Mouse (Mus musculus): ENCODE data around the gene Lrmda. TPM values are rescaled to one million over a fixed set of nuclear protein-coding genes. Genes with fewer than 3 reads are reported as not detected.

Gene Lrmda
- polyA plus RNA-seq, 1 experiment from 2014 or later = 0.94 TPM

- Histone ChIP-seq H3K9me3 (replicated peaks; ENCODE audit: control insufficient read depth, low read length) (no peaks in the 10 kb centered on the region), H3K27me3 (ENCODE audit: control insufficient read depth, insufficient read depth, low read length) (no peaks in the 10 kb centered on the region), H3K27ac (ENCODE audit: low read length) (no peak overlapping the region), H3K36me3 (ENCODE audit: control insufficient read depth, insufficient read depth, low read length) (no peaks in the 10 kb centered on the region), H3K9ac (ENCODE audit: low read length) (no peak overlapping the region), H3K4me2 (ENCODE audit: low read depth, low read length) (no peak overlapping the region), H3K4me1 (ENCODE audit: control insufficient read depth, insufficient read depth, low read length) (no peaks in the 10 kb centered on the region), H3K4me3 (replicated peaks; ENCODE audit: low read length) (no peak overlapping the region)
- 58% methylated on average over 16 of the region's 16 CpGs for WGBS
- no peak for ATAC-seq (ENCODE audit: insufficient read depth, low FRiP score)
These were observed 54.7 kb downstream of the Lrmda start for GRCm38 (mm10) chr14:22074229-22074628.

- no peak for ATAC-seq (ENCODE audit: insufficient read depth, low FRiP score)
- Histone ChIP-seq H3K4me3 (replicated peaks; ENCODE audit: low read length) (no peak overlapping the region), H3K4me1 (ENCODE audit: control insufficient read depth, insufficient read depth, low read length) (peaks cover 6% of the 10 kb centered on the region), H3K36me3 (ENCODE audit: control insufficient read depth, insufficient read depth, low read length) (no peaks in the 10 kb centered on the region), H3K27me3 (ENCODE audit: control insufficient read depth, insufficient read depth, low read length) (no peaks in the 10 kb centered on the region), H3K4me2 (ENCODE audit: low read depth, low read length) (no peak overlapping the region), H3K27ac (ENCODE audit: low read length) (no peak overlapping the region), H3K9ac (ENCODE audit: low read length) (no peak overlapping the region), H3K9me3 (replicated peaks; ENCODE audit: control insufficient read depth, low read length) (no peaks in the 10 kb centered on the region; the same call in 1 of the 2 replicates)
- whole genome bisulfite sequencing = 67% methylated on average over 3 of the region's 3 CpGs
These were observed 64.4 kb downstream of the Lrmda start for GRCm38 (mm10) chr14:22083931-22084330.

- Histone ChIP-seq H3K9ac (ENCODE audit: low read length) (no peak overlapping the region), H3K27ac (ENCODE audit: low read length) (no peak overlapping the region), H3K4me1 (ENCODE audit: control insufficient read depth, insufficient read depth, low read length) (peaks cover 20% of the 10 kb centered on the region), H3K27me3 (ENCODE audit: control insufficient read depth, insufficient read depth, low read length) (no peaks in the 10 kb centered on the region), H3K4me3 (replicated peaks; ENCODE audit: low read length) (no peak overlapping the region), H3K4me2 (ENCODE audit: low read depth, low read length) (no peak overlapping the region), H3K36me3 (ENCODE audit: control insufficient read depth, insufficient read depth, low read length) (no peaks in the 10 kb centered on the region), H3K9me3 (replicated peaks; ENCODE audit: control insufficient read depth, low read length) (no peaks in the 10 kb centered on the region; the same call in 1 of the 2 replicates)
- 79% methylated on average over 3 of the region's 3 CpGs for WGBS
- ATAC-seq (ENCODE audit: insufficient read depth, low FRiP score) = no peak
These were observed 65.9 kb downstream of the Lrmda start for GRCm38 (mm10) chr14:22085411-22085810.

- Histone ChIP-seq H3K27me3 (ENCODE audit: control insufficient read depth, insufficient read depth, low read length) (no peaks in the 10 kb centered on the region), H3K9me3 (replicated peaks; ENCODE audit: control insufficient read depth, low read length) (no peaks in the 10 kb centered on the region), H3K9ac (ENCODE audit: low read length) (no peak overlapping the region), H3K4me2 (ENCODE audit: low read depth, low read length) (no peak overlapping the region), H3K4me3 (replicated peaks; ENCODE audit: low read length) (no peak overlapping the region), H3K4me1 (ENCODE audit: control insufficient read depth, insufficient read depth, low read length) (peaks cover 39% of the 10 kb centered on the region), H3K36me3 (ENCODE audit: control insufficient read depth, insufficient read depth, low read length) (no peaks in the 10 kb centered on the region), H3K27ac (ENCODE audit: low read length) (no peak overlapping the region)
- ATAC-seq (ENCODE audit: insufficient read depth, low FRiP score) = no peak
- WGBS = 92% methylated on average over 2 of the region's 2 CpGs
These were observed 69.1 kb downstream of the Lrmda start for GRCm38 (mm10) chr14:22088604-22089003.

GRCm38 (mm10) chr14:22089331-22089730 is 69.8 kb downstream of the Lrmda start:
- no peak overlapping the region for H3K4me3 ChIP-seq (replicated peaks; ENCODE audit: low read length)
- no peaks in the 10 kb centered on the region for H3K9me3 ChIP-seq (replicated peaks; ENCODE audit: control insufficient read depth, low read length)
- H3K36me3 ChIP-seq (ENCODE audit: control insufficient read depth, insufficient read depth, low read length) = no peaks in the 10 kb centered on the region
- no peak overlapping the region for H3K4me2 ChIP-seq (ENCODE audit: low read depth, low read length)
- H3K4me1 ChIP-seq (ENCODE audit: control insufficient read depth, insufficient read depth, low read length) = peaks cover 40% of the 10 kb centered on the region
- no peaks in the 10 kb centered on the region for H3K27me3 ChIP-seq (ENCODE audit: control insufficient read depth, insufficient read depth, low read length)
- no peak for ATAC-seq (ENCODE audit: insufficient read depth, low FRiP score)
- WGBS = 55% methylated on average over 7 of the region's 7 CpGs
- peak overlapping the region; percentile 78 for H3K27ac ChIP-seq (ENCODE audit: low read length)
- no peak overlapping the region for H3K9ac ChIP-seq (ENCODE audit: low read length)

GRCm38 (mm10) chr14:22089866-22090470 is 70.5 kb downstream of the Lrmda start:
- H3K4me1 ChIP-seq (ENCODE audit: control insufficient read depth, insufficient read depth, low read length) = peaks cover 42% of the 10 kb centered on the region
- H3K27me3 ChIP-seq (ENCODE audit: control insufficient read depth, insufficient read depth, low read length) = no peaks in the 10 kb centered on the region

GRCm38 (mm10) chr14:22090778-22091211 is 71.3 kb downstream of the Lrmda start:
- no peaks in the 10 kb centered on the region for H3K9me3 ChIP-seq (replicated peaks; ENCODE audit: control insufficient read depth, low read length)
- no peaks in the 10 kb centered on the region for H3K27me3 ChIP-seq (ENCODE audit: control insufficient read depth, insufficient read depth, low read length)
- no peak overlapping the region for H3K9ac ChIP-seq (ENCODE audit: low read length)
- no peak overlapping the region for H3K4me2 ChIP-seq (ENCODE audit: low read depth, low read length)
- WGBS = 13% methylated on average over 5 of the region's 5 CpGs
- ATAC-seq (ENCODE audit: insufficient read depth, low FRiP score) = peak; percentile 85
- H3K27ac ChIP-seq (ENCODE audit: low read length) = peak overlapping the region; percentile 78
- peaks cover 50% of the 10 kb centered on the region for H3K4me1 ChIP-seq (ENCODE audit: control insufficient read depth, insufficient read depth, low read length)
- H3K4me3 ChIP-seq (replicated peaks; ENCODE audit: low read length) = no peak overlapping the region
- H3K36me3 ChIP-seq (ENCODE audit: control insufficient read depth, insufficient read depth, low read length) = no peaks in the 10 kb centered on the region

More at GRCm38 (mm10) chr14:22089866-22090470, 70.5 kb downstream of the Lrmda start:
- ATAC-seq (ENCODE audit: insufficient read depth, low FRiP score) = peak; percentile 52; the same call in 1 of the 2 replicates
- Histone ChIP-seq H3K9me3 (replicated peaks; ENCODE audit: control insufficient read depth, low read length) (no peaks in the 10 kb centered on the region), H3K36me3 (ENCODE audit: control insufficient read depth, insufficient read depth, low read length) (no peaks in the 10 kb centered on the region), H3K27ac (ENCODE audit: low read length) (peak overlapping the region; percentile 78), H3K9ac (ENCODE audit: low read length) (no peak overlapping the region), H3K4me2 (ENCODE audit: low read depth, low read length) (0 out of 2 replicates have a peak overlapping the region, but pooled peaks have one; percentile 11), H3K4me3 (replicated peaks; ENCODE audit: low read length) (no peak overlapping the region)
- WGBS = 25% methylated on average over 8 of the region's 8 CpGs

GRCm38 (mm10) chr14:22091306-22091705 is 71.8 kb downstream of the Lrmda start:
- Histone ChIP-seq H3K9ac (ENCODE audit: low read length) (no peak overlapping the region), H3K4me3 (replicated peaks; ENCODE audit: low read length) (no peak overlapping the region), H3K4me1 (ENCODE audit: control insufficient read depth, insufficient read depth, low read length) (peaks cover 55% of the 10 kb centered on the region), H3K36me3 (ENCODE audit: control insufficient read depth, insufficient read depth, low read length) (no peaks in the 10 kb centered on the region), H3K27ac (ENCODE audit: low read length) (peak overlapping the region; percentile 30), H3K9me3 (replicated peaks; ENCODE audit: control insufficient read depth, low read length) (no peaks in the 10 kb centered on the region), H3K4me2 (ENCODE audit: low read depth, low read length) (no peak overlapping the region), H3K27me3 (ENCODE audit: control insufficient read depth, insufficient read depth, low read length) (no peaks in the 10 kb centered on the region)
- ATAC-seq (ENCODE audit: insufficient read depth, low FRiP score) = no peak
- 42% methylated on average over 4 of the region's 4 CpGs for WGBS

GRCm38 (mm10) chr14:22093124-22093523 is 73.6 kb downstream of the Lrmda start:
- H3K9me3 ChIP-seq (replicated peaks; ENCODE audit: control insufficient read depth, low read length) = no peaks in the 10 kb centered on the region
- H3K27ac ChIP-seq (ENCODE audit: low read length) = peak overlapping the region; percentile 57; the same call in 1 of the 2 replicates
- H3K4me3 ChIP-seq (replicated peaks; ENCODE audit: low read length) = no peak overlapping the region
- 0 out of 2 replicates have a peak overlapping the region, but pooled peaks have one; percentile 12 for H3K4me2 ChIP-seq (ENCODE audit: low read depth, low read length)
- H3K9ac ChIP-seq (ENCODE audit: low read length) = peak overlapping the region; percentile 31; the same call in 1 of the 2 replicates
- 23% methylated on average over 8 of the region's 8 CpGs for WGBS
- no peak for ATAC-seq (ENCODE audit: insufficient read depth, low FRiP score)
- no peaks in the 10 kb centered on the region for H3K27me3 ChIP-seq (ENCODE audit: control insufficient read depth, insufficient read depth, low read length)
- H3K4me1 ChIP-seq (ENCODE audit: control insufficient read depth, insufficient read depth, low read length) = peaks cover 56% of the 10 kb centered on the region
- no peaks in the 10 kb centered on the region for H3K36me3 ChIP-seq (ENCODE audit: control insufficient read depth, insufficient read depth, low read length)
